Mouse (Mus musculus): ENCODE data around the gene Trpc5. TPM values are rescaled to one million over a fixed set of nuclear protein-coding genes. Genes with fewer than 3 reads are reported as not detected.

The Trpc5 gene
- total RNA-seq (2023): not detected

GRCm38 (mm10) chrX:144688142-144688206, at the start of gene Trpc5:
Gene Trpc5, minus strand, starts transcription at chrX:144688180.

GRCm38 (mm10) chrX:144688207-144689118, 483 bp upstream of the Trpc5 start, which contains the start of gene Rtl4:
Gene Rtl4, plus strand, starts transcription at chrX:144688907.

GRCm38 (mm10) chrX:144456281-144456680, 231.7 kb downstream of the Trpc5 start, which contains the start of gene Trpc5os:
Gene Trpc5os, plus strand, starts transcription at chrX:144456581.

Other genes starting within 250 kb of the Trpc5 start
- not detected for gene Trpc5os, start 231.6 kb downstream of the Trpc5 start, total RNA-seq (2023)
- not detected for gene Rtl4, start 727 bp upstream of the Trpc5 start, total RNA-seq (2023)